Mouse (Mus musculus): ENCODE measurements around the gene Myh2.

DNA sequence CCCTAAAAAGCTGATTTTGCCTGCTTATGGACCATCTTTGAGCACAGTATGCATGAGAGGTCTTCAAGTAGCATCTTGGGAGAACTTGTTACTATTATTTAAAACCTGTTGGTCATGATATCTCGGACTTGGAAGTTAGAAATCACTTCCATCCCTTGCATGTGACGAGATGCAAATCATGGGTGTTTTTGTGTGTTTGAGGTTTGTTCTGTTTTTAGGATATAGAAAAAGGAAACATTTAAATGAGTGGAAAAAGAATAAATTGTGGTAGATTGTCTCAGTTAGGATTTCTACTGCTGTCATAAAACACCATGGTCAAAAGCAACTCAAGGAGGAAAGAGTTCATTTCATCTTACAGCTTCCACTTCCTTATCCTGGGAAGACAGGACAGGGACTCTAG lies 35.3 kb upstream of the Myh2 start:
- no peak for TF ChIP-seq GATA1 (IDR thresholded peaks at IDR 0.05; ENCODE audit: borderline replicate concordance, low read length)
- TF ChIP-seq FLI1 (IDR thresholded peaks at IDR 0.05; ENCODE audit: low read length), result no peak

Measured in megakaryocyte, embryonic 14.5 days (primary cell).